Mouse (Mus musculus) stomach, embryonic 14.5 days (tissue): ENCODE results near the gene Mospd3. TPM values are rescaled to one million over a fixed set of nuclear protein-coding genes. Genes with fewer than 3 reads are reported as not detected.
A peak's percentile ranks its signal among the peaks of the same experiment; 100 is the strongest.
"Not testable (repeated sequence)": the region's sequence is repeated elsewhere in the genome, so short reads cannot be mapped to it uniquely, and the experiment has no call there.

ENCODE experiments used
- ATAC-seq: fragments of 200-750 bp; cut with Nextera tagmentation; 2 replicates; pipeline ENCODE4 v1.8.0; 2017; ENCODE audit warnings: low read depth, moderate TSS enrichment; ENCODE audit not compliant: insufficient number of reproducible peaks, insufficient read depth, low FRiP score
- H3K27ac ChIP-seq: fragments of 300-500 bp; sonication (generic); 2 replicates; pipeline ENCODE4 v1.5.1; 2014; ENCODE audit warnings: mild to moderate bottlenecking, low read length, moderate library complexity, mixed read lengths
- H3K27me3 ChIP-seq: fragments of 300-500 bp; sonication (generic); 2 replicates; pipeline ENCODE4 v1.6.1; 2014; ENCODE audit warnings: low read length, control low read depth, mixed read lengths; ENCODE audit not compliant: control insufficient read depth, insufficient read depth
- H3K36me3 ChIP-seq: fragments of 300-500 bp; sonication (generic); 2 replicates; pipeline ENCODE4 v1.6.1; 2014; ENCODE audit warnings: mild to moderate bottlenecking, control low read depth, low read length, moderate library complexity, mixed read lengths; ENCODE audit not compliant: control insufficient read depth, insufficient read depth
- H3K4me1 ChIP-seq: fragments of 300-500 bp; sonication (generic); 2 replicates; pipeline ENCODE4 v1.6.1; 2014; ENCODE audit warnings: low read length, control low read depth, mixed read lengths; ENCODE audit not compliant: control insufficient read depth, insufficient read depth
- H3K4me2 ChIP-seq: fragments of 300-500 bp; sonication (generic); replicated peaks from 2 replicates; pipeline ENCODE4 v1.6.1; 2014; ENCODE audit warnings: low read depth, low read length, control low read depth
- H3K4me3 ChIP-seq: fragments of 300-500 bp; sonication (generic); 2 replicates; pipeline ENCODE4 v1.5.1; 2014; ENCODE audit warnings: low read depth, low read length, control low read depth
- H3K9ac ChIP-seq: fragments of 300-500 bp; sonication (generic); replicated peaks from 2 replicates; pipeline ENCODE4 v1.6.1; 2014; ENCODE audit warnings: low read depth, mild to moderate bottlenecking, control low read depth, low read length, moderate library complexity, mixed read lengths
- H3K9me3 ChIP-seq: fragments of 300-500 bp; sonication (generic); 2 replicates; pipeline ENCODE4 v1.6.1; 2016; ENCODE audit warnings: low read depth, low read length, control low read depth; ENCODE audit not compliant: control insufficient read depth
- WGBS: fragments of 180-500 bp; shearing (Covaris S2); extraction: QIAGEN DNeasy Blood & Tissue Kit; methylation state at CpG from one replicate; pipeline ENCODE4 v1.1.7; 2014; 5-methylcytosine and 5-hydroxymethylcytosine counted together
- polyA plus RNA-seq: library from polyadenylated mRNA; unstranded; fragments of >200 nt; fragmentation: Nextera tagmentation; extraction: Ambion mirVana; gene quantifications from 2 replicates; pipeline ENCODE4 v1.2.1, GENCODE M21; 2014

Gene Mospd3
- polyA plus RNA-seq, 1 experiment from 2014 or later, result 34.2 TPM

GRCm38 (mm10) chr5:137629306-137629721 is 28.5 kb upstream of the Mospd3 start:
- WGBS, result under 1% methylated on average over 23 of the region's 23 CpGs
- Histone ChIP-seq H3K4me1 (peaks cover 27% of the 10 kb centered on the region), H3K27me3 (no peaks in the 10 kb centered on the region), H3K9me3 (no peaks in the 10 kb centered on the region), H3K9ac (peak overlapping the region; percentile 82), H3K27ac (peak overlapping the region; percentile 97), H3K4me2 (peak overlapping the region; percentile 61), H3K4me3 (peak overlapping the region; percentile 91), H3K36me3 (peaks cover 17% of the 10 kb centered on the region)
- ATAC-seq, result peak; percentile 29

GRCm38 (mm10) chr5:137628498-137629305 is 27.8 kb upstream of the Mospd3 start, which contains the start of the genes Fbxo24, Lrch4 and Gm20605:
Gene Fbxo24, minus strand, starts transcription at chr5:137629002.
Gene Lrch4, plus strand, starts transcription at chr5:137629121.
Gene Gm20605, plus strand, starts transcription at chr5:137629175.
- Histone ChIP-seq H3K4me2 (peak within 1 kb of the TSS; percentile 61), H3K9me3 (no peaks in the 10 kb centered on the region), H3K4me1 (peaks cover 27% of the 10 kb centered on the region), H3K27ac (peak within 1 kb of the TSS; percentile 97), H3K27me3 (no peaks in the 10 kb centered on the region), H3K9ac (peak within 1 kb of the TSS; percentile 82), H3K4me3 (peak within 1 kb of the TSS; percentile 91), H3K36me3 (peaks cover 10% of the 10 kb centered on the region)
- peak; percentile 97 for ATAC-seq
- under 1% methylated on average over 45 of the region's 46 CpGs for WGBS

- 3% methylated on average over 9 of the region's 9 CpGs for WGBS
These were observed 27.1 kb upstream of the Mospd3 start for GRCm38 (mm10) chr5:137627991-137628390.

GRCm38 (mm10) chr5:137623937-137624530 is 23.2 kb upstream of the Mospd3 start:
- H3K27ac ChIP-seq, result no peak overlapping the region
- no peaks in the 10 kb centered on the region for H3K4me1 ChIP-seq
- no peak overlapping the region for H3K9ac ChIP-seq
- no peaks in the 10 kb centered on the region for H3K27me3 ChIP-seq
- no peaks in the 10 kb centered on the region for H3K9me3 ChIP-seq
- H3K4me2 ChIP-seq, result no peak overlapping the region
- no peak overlapping the region for H3K4me3 ChIP-seq
- ATAC-seq, result no peak
- no peaks in the 10 kb centered on the region for H3K36me3 ChIP-seq
- 84% methylated on average over 11 of the region's 11 CpGs for WGBS

More at GRCm38 (mm10) chr5:137627991-137628390, 27.1 kb upstream of the Mospd3 start:
- Histone ChIP-seq H3K4me2 (peak overlapping the region; percentile 56), H3K36me3 (peaks cover 5% of the 10 kb centered on the region; the same call in 1 of the 2 replicates), H3K4me3 (peak overlapping the region; percentile 52), H3K9me3 (no peaks in the 10 kb centered on the region), H3K9ac (peak overlapping the region; percentile 39), H3K4me1 (peaks cover 27% of the 10 kb centered on the region), H3K27ac (peak overlapping the region; percentile 77), H3K27me3 (no peaks in the 10 kb centered on the region)
- no peak for ATAC-seq

GRCm38 (mm10) chr5:137615347-137615746 is 14.5 kb upstream of the Mospd3 start:
- no peak overlapping the region for H3K9ac ChIP-seq
- no peaks in the 10 kb centered on the region for H3K36me3 ChIP-seq
- H3K27ac ChIP-seq, result no peak overlapping the region
- H3K9me3 ChIP-seq, result no peaks in the 10 kb centered on the region
- H3K4me1 ChIP-seq, result peaks cover 28% of the 10 kb centered on the region
- WGBS, result 80% methylated on average over 7 of the region's 7 CpGs
- H3K27me3 ChIP-seq, result no peaks in the 10 kb centered on the region
- H3K4me2 ChIP-seq, result no peak overlapping the region
- ATAC-seq, result no peak
- no peak overlapping the region for H3K4me3 ChIP-seq

GRCm38 (mm10) chr5:137614921-137615320 is 14.1 kb upstream of the Mospd3 start:
- H3K36me3 ChIP-seq, ATAC-seq, H3K9ac ChIP-seq, H3K4me2 ChIP-seq, H3K27me3 ChIP-seq, H3K9me3 ChIP-seq, H3K4me3 ChIP-seq, H3K27ac ChIP-seq: not testable (repeated sequence)
- H3K4me1 ChIP-seq, result peaks cover 28% of the 10 kb centered on the region
- 85% methylated on average over 2 of the region's 2 CpGs for WGBS

GRCm38 (mm10) chr5:137613550-137613949 is 12.7 kb upstream of the Mospd3 start, which contains the start of gene Pcolce:
Gene Pcolce, minus strand, starts transcription at chr5:137613784.
- Histone ChIP-seq H3K27ac (peak within 1 kb of the TSS; percentile 98; the same call in 1 of the 2 replicates), H3K27me3 (no peaks in the 10 kb centered on the region), H3K4me1 (peaks cover 32% of the 10 kb centered on the region), H3K9ac (no peak within 1 kb of the TSS), H3K36me3 (no peaks in the 10 kb centered on the region), H3K9me3 (no peaks in the 10 kb centered on the region), H3K4me3 (no peak within 1 kb of the TSS), H3K4me2 (no peak within 1 kb of the TSS)
- WGBS, result 38% methylated on average over 11 of the region's 11 CpGs
- ATAC-seq, result peak; percentile 54; the same call in 1 of the 2 replicates

- H3K4me3 ChIP-seq, result no peak overlapping the region
- no peaks in the 10 kb centered on the region for H3K36me3 ChIP-seq
- peaks cover 36% of the 10 kb centered on the region for H3K4me1 ChIP-seq
- no peaks in the 10 kb centered on the region for H3K27me3 ChIP-seq
- H3K27ac ChIP-seq, result peak overlapping the region; percentile 98; the same call in 1 of the 2 replicates
- ATAC-seq, result no peak
- 67% methylated on average over 5 of the region's 5 CpGs for WGBS
- no peak overlapping the region for H3K4me2 ChIP-seq
- H3K9me3 ChIP-seq, result no peaks in the 10 kb centered on the region
- no peak overlapping the region for H3K9ac ChIP-seq
These were observed 12.2 kb upstream of the Mospd3 start for GRCm38 (mm10) chr5:137613076-137613475.
